Mouse (Mus musculus): ENCODE measurements around the gene Gipr.

DNA sequence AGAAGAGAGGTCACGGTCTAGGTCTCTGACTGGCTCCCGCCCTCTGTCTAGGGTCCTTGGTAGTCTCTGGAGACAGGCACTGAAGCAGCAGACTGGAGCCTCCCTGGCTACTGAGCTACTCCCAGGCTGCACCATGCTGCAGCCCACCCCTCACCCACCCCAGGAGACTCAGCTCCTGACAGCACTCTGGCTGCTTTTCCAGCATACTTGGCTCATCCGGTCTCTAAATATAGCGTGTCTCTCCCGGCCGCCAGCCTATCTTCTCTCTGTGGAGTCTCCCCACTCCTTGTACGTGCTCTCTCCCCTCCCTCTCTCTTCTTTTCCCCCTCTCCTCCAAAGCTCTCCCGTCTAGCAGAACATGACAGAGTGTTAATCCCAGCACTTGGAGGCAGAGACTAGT, 4.2 kb upstream of the Gipr start:
- TF ChIP-seq POLR2A (IDR thresholded peaks at IDR 0.05; ENCODE audit: low read depth, low read length) (no peak), CTCF (IDR thresholded peaks at IDR 0.05; ENCODE audit: extremely low read depth, insufficient read depth, insufficient read length, insufficient replicate concordance) (no peak)

All from spleen, adult 2 months (tissue).